Mouse (Mus musculus) neural tube, embryonic 11.5 days (tissue): Measurements from ENCODE around the gene Luzp1. TPM values are rescaled to one million over a fixed set of nuclear protein-coding genes. Genes with fewer than 3 reads are reported as not detected.

ENCODE experiments used
- ATAC-seq: fragments of 200-750 bp; cut with Nextera tagmentation; 2 replicates; pipeline ENCODE4 v1.8.0; 2017; ENCODE audit warnings: moderate number of reproducible peaks, mild to moderate bottlenecking, moderate TSS enrichment, moderate library complexity; ENCODE audit not compliant: insufficient read depth, low FRiP score, low TSS enrichment
- DNase-seq: peaks from one replicate; pipeline ENCODE4 v3.0.0-alpha.2; 2015; ENCODE audit warnings: low spot score
- H3K27ac ChIP-seq: fragments of 300-500 bp; sonication (generic); 2 replicates; pipeline ENCODE4 v1.5.1; 2014; ENCODE audit warnings: low read depth, mild to moderate bottlenecking, low read length
- H3K27me3 ChIP-seq: fragments of 300-500 bp; sonication (generic); 2 replicates; pipeline ENCODE4 v1.6.1; 2014; ENCODE audit warnings: mild to moderate bottlenecking, low read length, mixed read lengths; ENCODE audit not compliant: control insufficient read depth, insufficient read depth
- H3K36me3 ChIP-seq: fragments of 300-500 bp; sonication (generic); 2 replicates; pipeline ENCODE4 v1.6.1; 2014; ENCODE audit warnings: mild to moderate bottlenecking, low read length, moderate library complexity, mixed read lengths; ENCODE audit not compliant: control insufficient read depth, insufficient read depth
- H3K4me1 ChIP-seq: fragments of 300-500 bp; sonication (generic); 2 replicates; pipeline ENCODE4 v1.6.1; 2014; ENCODE audit warnings: low read length, mixed read lengths; ENCODE audit not compliant: control insufficient read depth, insufficient read depth
- H3K4me2 ChIP-seq: fragments of 300-500 bp; sonication (generic); 2 replicates; pipeline ENCODE4 v1.6.1; 2014; ENCODE audit warnings: low read depth, mild to moderate bottlenecking, moderate library complexity
- H3K4me3 ChIP-seq: fragments of 300-500 bp; sonication (generic); 2 replicates; pipeline ENCODE4 v1.5.1; 2014; ENCODE audit warnings: low read depth, low read length
- H3K9ac ChIP-seq: fragments of 300-500 bp; sonication (generic); 2 replicates; pipeline ENCODE4 v1.6.1; 2014; ENCODE audit warnings: mild to moderate bottlenecking, low read length
- H3K9me3 ChIP-seq: fragments of 300-500 bp; sonication (generic); 2 replicates; pipeline ENCODE4 v1.6.1; 2016; ENCODE audit warnings: low read length; ENCODE audit not compliant: control insufficient read depth
- whole genome bisulfite sequencing: fragments of 180-500 bp; shearing (Covaris S2); extraction: QIAGEN DNeasy Blood & Tissue Kit; methylation state at CpG from one replicate; pipeline ENCODE4 v1.1.7; 2014; 5-methylcytosine and 5-hydroxymethylcytosine counted together
- polyA plus RNA-seq: library from polyadenylated mRNA; unstranded; fragments of >200 nt; fragmentation: Nextera tagmentation; extraction: Ambion mirVana; gene quantifications from 2 replicates; pipeline ENCODE4 v1.2.1, GENCODE M21; 2014

The Luzp1 gene
- polyA plus RNA-seq, 1 experiment from 2014 or later = 79.9 TPM

DNA sequence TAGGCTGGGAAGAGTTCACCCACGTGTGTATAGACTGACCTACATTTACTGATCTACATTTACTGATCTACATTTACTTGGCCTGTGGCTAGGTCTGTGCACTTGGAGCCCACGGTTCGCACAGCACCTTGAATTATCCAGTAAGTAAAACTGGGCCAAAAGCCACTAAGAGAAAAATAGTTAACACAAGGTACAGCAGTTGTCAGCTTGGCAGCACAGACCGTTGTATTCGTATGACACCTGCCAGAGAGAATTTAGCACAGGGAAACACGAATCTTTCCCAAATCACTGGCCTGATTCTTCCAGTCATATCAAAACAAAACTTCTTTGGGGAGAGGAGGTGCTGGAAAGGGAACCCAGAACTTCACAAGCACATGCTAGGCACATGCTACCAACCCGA is 11.3 kb upstream of the Luzp1 start:
- H3K9ac ChIP-seq = no peak overlapping the region
- ATAC-seq (no peak), DNase-seq (no peak)
- no peak overlapping the region for H3K4me3 ChIP-seq
- no peak overlapping the region for H3K27ac ChIP-seq
- H3K4me1 ChIP-seq = 0 out of 2 replicates have a peak, but pooled peaks cover 2% of the 10 kb centered on the region
- peaks cover 16% of the 10 kb centered on the region for H3K27me3 ChIP-seq
- no peak overlapping the region for H3K4me2 ChIP-seq
- WGBS = 82% methylated on average over 7 of the region's 7 CpGs
- H3K9me3 ChIP-seq = no peaks in the 10 kb centered on the region
- H3K36me3 ChIP-seq = no peaks in the 10 kb centered on the region

DNA sequence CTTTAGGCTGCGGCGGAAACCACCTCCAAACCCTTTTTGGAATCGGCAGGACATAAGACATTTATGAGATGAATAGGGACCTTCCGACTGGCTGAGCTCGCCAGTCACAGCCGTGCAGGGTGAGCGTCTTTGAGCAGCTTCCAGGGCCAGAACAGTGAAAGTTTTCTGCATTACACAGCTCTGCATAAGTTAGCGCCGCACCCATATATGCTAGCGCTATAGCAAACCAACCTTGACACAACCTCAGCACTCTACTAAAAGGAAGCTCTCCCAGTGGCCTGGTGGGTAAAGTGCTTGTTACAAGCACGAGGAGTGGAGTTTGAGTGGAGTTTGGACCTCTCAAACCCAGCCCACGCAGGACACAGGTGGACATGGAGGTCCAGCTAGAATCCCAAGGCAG is 10.4 kb upstream of the Luzp1 start:
- WGBS = 82% methylated on average over 12 of the region's 12 CpGs
- Histone ChIP-seq H3K9ac (no peak overlapping the region), H3K27ac (no peak overlapping the region), H3K27me3 (peaks cover 20% of the 10 kb centered on the region), H3K4me3 (no peak overlapping the region), H3K9me3 (no peaks in the 10 kb centered on the region), H3K4me2 (no peak overlapping the region), H3K4me1 (0 out of 2 replicates have a peak, but pooled peaks cover 6% of the 10 kb centered on the region), H3K36me3 (no peaks in the 10 kb centered on the region)
- DNase-seq (no peak), ATAC-seq (no peak)

DNA sequence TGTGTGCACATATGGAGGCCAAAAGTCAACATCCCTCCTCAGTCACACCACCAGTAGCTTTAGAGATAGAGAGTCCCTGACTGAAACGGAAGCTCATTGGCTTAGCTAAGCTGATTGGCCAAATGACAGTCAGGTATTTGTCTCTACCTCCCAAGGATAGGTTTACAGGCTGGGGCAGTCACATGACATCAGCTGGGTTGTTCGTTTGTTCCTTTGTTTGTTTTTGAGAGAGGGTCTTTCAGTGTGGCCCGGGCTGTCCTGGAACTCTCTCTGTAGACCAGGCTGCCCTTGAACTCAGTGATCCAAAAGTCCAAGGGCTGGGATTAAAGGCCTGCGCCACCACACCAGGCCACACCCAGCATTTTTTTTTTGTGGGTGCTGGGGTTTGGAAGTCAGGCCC is 8.4 kb upstream of the Luzp1 start:
- no peak overlapping the region for H3K4me2 ChIP-seq
- 0 out of 2 replicates have a peak, but pooled peaks cover 6% of the 10 kb centered on the region for H3K4me1 ChIP-seq
- no peak overlapping the region for H3K27ac ChIP-seq
- H3K9me3 ChIP-seq = no peaks in the 10 kb centered on the region
- no peaks in the 10 kb centered on the region for H3K36me3 ChIP-seq
- H3K27me3 ChIP-seq = peaks cover 22% of the 10 kb centered on the region
- 29% methylated on average over 4 of the region's 4 CpGs for WGBS
- no peak overlapping the region for H3K9ac ChIP-seq
- no peak overlapping the region for H3K4me3 ChIP-seq
- no peak for ATAC-seq
- no peak for DNase-seq

DNA sequence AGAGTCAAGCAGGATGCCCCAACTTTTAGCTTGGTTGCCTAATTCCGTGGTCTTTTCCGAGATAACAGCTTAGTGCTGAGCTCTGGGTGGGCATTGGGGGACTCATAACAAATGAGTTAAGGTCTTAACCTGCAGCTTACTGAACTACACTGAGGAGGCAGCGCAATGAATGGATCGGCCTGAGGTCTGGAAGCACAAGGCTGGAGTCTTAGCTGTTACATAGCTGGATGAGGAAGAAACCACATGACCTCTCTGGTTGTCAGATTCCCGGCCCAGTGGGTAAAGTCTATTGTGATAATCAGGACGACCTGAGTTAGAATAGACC is 7.8 kb upstream of the Luzp1 start:
- no peaks in the 10 kb centered on the region for H3K9me3 ChIP-seq
- H3K4me3 ChIP-seq = peak overlapping the region; percentile 55
- H3K4me2 ChIP-seq = peak overlapping the region; percentile 93
- DNase-seq (no peak), ATAC-seq (no peak)
- 0 out of 2 replicates have a peak, but pooled peaks cover 6% of the 10 kb centered on the region for H3K4me1 ChIP-seq
- WGBS = 16% methylated on average over 6 of the region's 6 CpGs
- no peaks in the 10 kb centered on the region for H3K36me3 ChIP-seq
- H3K9ac ChIP-seq = no peak overlapping the region
- H3K27me3 ChIP-seq = peaks cover 22% of the 10 kb centered on the region
- no peak overlapping the region for H3K27ac ChIP-seq

DNA sequence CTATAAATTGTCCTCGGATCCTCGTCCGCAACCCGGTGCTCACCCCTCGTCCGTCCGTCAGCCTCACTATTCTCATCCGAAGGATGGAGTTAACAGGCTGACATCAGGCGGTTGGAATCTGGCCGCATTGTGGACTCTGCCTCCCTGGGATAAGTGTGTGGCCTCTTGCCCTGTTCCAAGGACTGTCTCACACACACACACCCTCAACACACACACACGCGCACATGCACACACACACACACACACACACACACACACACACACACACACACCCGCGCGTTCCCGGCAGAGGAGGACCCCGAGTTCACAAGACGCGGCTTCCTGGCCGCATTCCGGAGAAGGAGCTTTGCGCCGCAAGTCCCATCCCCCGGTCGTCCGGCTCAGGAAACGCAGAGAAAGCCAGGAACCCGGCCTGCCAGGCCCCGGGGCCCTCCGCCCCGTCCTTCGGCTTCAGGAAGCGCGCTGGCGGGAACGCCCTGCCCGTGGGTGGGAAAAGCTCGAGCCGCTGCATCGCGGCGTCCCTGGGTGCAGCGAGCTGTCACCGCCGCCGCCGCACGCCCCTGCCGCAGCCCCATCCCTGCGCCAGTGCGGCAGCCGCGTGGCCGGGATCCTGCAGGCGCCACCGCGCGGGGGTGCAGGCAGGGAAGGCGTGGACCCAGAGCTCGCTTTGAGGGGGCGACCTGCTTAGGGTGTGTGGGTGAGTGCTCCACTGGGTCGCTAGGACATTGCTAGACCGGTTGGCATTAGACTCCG is 7.3 kb upstream of the Luzp1 start, which contains the start of gene 6030445D17Rik:
Gene 6030445D17Rik, plus strand, starts transcription at position 165 of the 753 bp plus-strand sequence.
- ATAC-seq = 0 out of 2 replicates have a peak, but pooled peaks have one; percentile 60
- Histone ChIP-seq H3K4me2 (peak within 1 kb of the TSS; percentile 93), H3K4me1 (0 out of 2 replicates have a peak, but pooled peaks cover 6% of the 10 kb centered on the region)

DNA sequence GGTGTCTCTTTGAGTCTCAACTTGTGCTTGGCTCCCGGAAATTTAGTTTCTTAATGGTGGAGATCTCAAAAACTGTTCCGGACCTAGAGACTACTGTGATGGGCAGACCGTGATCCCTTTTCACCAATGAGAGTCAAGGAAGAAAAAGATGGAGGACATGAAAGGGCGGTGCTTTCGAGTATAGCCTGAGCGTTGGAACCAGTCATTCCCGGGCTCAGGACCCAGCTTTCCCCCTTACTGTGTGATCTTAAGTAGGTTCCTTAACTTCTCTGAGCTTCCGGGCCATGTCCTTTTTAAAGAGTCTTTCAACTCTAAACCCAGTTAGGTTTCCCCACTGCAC is 6.8 kb upstream of the Luzp1 start:
- under 1% methylated on average over 8 of the region's 8 CpGs for WGBS
- H3K4me1 ChIP-seq = 0 out of 2 replicates have a peak, but pooled peaks cover 6% of the 10 kb centered on the region
- H3K27ac ChIP-seq = peak overlapping the region; percentile 45; the same call in 1 of the 2 replicates
- no peaks in the 10 kb centered on the region for H3K36me3 ChIP-seq
- peak overlapping the region; percentile 55 for H3K4me3 ChIP-seq
- peak overlapping the region; percentile 76 for H3K9ac ChIP-seq
- peaks cover 22% of the 10 kb centered on the region for H3K27me3 ChIP-seq
- no peaks in the 10 kb centered on the region for H3K9me3 ChIP-seq
- no peak for DNase-seq
- ATAC-seq = no peak
- H3K4me2 ChIP-seq = peak overlapping the region; percentile 93

More for the DNA sequence above, 7.3 kb upstream of the Luzp1 start, which contains the start of gene 6030445D17Rik:
- Histone ChIP-seq H3K27me3 (peaks cover 22% of the 10 kb centered on the region), H3K9ac (peak within 1 kb of the TSS; percentile 76), H3K4me3 (peak within 1 kb of the TSS; percentile 55), H3K27ac (peak within 1 kb of the TSS; percentile 45), H3K36me3 (no peaks in the 10 kb centered on the region), H3K9me3 (no peaks in the 10 kb centered on the region)
- peak; percentile 73 for DNase-seq
- WGBS = under 1% methylated on average over 64 of the region's 64 CpGs

DNA sequence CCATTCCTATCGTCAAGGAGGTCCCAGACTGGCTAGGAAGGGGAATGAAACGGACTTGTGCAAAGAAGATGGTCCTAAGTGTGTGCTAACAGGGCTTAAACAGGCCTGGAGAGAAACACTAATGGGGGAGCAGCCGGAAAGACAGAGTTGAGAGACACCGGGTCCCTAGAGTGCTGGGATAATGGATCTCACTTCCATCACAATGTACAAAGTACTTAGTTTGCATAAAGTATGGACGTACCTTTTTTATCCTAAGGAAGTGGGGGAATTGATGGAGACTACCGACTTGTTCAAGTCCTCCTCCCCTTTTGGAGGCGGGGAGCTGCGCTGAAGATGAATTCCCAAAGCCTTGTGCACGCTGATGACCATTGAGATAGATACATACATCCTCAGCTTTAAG is 6.1 kb upstream of the Luzp1 start:
- peak overlapping the region; percentile 93 for H3K4me2 ChIP-seq
- H3K27me3 ChIP-seq = peaks cover 22% of the 10 kb centered on the region
- H3K4me1 ChIP-seq = 0 out of 2 replicates have a peak, but pooled peaks cover 6% of the 10 kb centered on the region
- no peaks in the 10 kb centered on the region for H3K9me3 ChIP-seq
- H3K36me3 ChIP-seq = no peaks in the 10 kb centered on the region
- H3K4me3 ChIP-seq = 0 out of 2 replicates have a peak overlapping the region, but pooled peaks have one; percentile 55
- 14% methylated on average over 9 of the region's 9 CpGs for WGBS
- no peak for ATAC-seq
- H3K9ac ChIP-seq = no peak overlapping the region; the same call in 1 of the 2 replicates
- no peak for DNase-seq
- no peak overlapping the region for H3K27ac ChIP-seq

DNA sequence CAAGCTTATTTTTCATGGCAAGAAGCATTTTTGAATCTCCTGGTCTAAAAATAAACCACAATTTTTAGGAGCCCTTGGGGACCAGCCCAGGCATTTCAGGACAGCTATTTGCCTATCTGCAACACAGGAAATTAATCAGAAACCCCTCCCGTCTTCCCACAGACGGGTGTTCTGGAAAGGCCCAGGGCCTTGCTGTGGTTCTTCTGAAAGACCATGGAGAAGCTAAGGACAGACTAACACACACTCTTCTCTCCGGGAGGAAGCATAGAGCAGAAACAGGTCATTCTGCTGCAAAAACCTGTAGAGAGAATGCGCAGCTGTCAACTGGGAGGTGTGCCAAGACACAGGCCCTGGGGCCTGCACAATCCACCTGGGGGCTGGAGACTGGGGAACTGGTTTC is 3.3 kb upstream of the Luzp1 start:
- Histone ChIP-seq H3K36me3 (no peaks in the 10 kb centered on the region), H3K27ac (no peak overlapping the region), H3K4me3 (no peak overlapping the region), H3K4me2 (no peak overlapping the region), H3K9ac (no peak overlapping the region), H3K9me3 (no peaks in the 10 kb centered on the region), H3K27me3 (peaks cover 20% of the 10 kb centered on the region), H3K4me1 (0 out of 2 replicates have a peak, but pooled peaks cover 6% of the 10 kb centered on the region)
- no peak for ATAC-seq
- 77% methylated on average over 4 of the region's 4 CpGs for WGBS
- DNase-seq = no peak
